Mouse (Mus musculus) spleen, postnatal 14 days (tissue): ENCODE results near the gene Emc6.

Source experiments
- DNase-seq, 2 experiments: peaks; one replicate each; pipeline ENCODE4 v3.0.0; 2021 to 2022; ENCODE audit warnings: low spot score in 2 of 2

Emc6 gene

GRCm38 (mm10) chr11:73176186-73176585 is 651 bp downstream of the Emc6 start:
- no peak for DNase-seq

DNA sequence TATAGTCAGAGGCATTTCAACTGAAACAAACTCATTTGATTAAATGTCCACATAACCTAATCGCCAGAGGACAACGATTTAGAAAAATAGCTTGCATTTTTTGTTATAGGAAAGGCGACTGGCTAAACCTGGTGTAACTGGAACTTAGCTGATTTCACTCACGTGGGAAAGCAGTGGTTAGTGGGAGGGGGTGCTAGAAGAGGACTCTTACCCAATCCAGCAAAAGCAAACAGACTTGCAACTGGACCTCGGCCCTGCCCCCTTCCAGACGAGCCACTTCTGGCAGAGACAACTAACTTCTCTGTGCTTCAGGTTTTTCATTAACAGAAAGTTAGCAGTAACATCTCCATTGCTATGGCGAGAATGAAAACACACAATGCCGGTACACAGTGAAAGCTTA is 1.2 kb downstream of the Emc6 start:
- no peak for DNase-seq

DNA sequence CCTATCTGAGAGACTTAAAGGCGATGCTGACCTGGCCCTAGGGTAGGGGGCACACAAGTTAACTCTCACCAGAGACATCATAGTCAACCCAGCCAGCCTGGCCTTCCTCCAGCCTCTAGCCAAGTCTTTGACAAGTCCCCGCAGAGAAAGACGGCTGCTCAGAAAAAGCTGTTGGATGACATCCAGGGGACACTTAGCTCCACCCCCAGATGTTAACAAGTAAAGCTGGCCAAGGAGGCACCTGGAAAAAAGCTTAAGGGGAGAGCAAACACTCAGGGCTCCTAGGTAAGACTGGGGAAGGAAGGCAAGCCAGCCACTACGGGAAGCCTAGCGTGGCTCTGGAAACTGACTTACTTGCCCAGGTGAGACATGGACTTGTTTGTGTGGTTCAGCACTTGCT is 4.7 kb downstream of the Emc6 start:
- no peak for DNase-seq

- DNase-seq, result peak in 1 of 2 experiments; percentile 53
Measured at GRCm38 (mm10) chr11:73169231-73169630, 7.6 kb downstream of the Emc6 start.

GRCm38 (mm10) chr11:73168576-73168975 is 8.3 kb downstream of the Emc6 start:
- no peak for DNase-seq

DNA sequence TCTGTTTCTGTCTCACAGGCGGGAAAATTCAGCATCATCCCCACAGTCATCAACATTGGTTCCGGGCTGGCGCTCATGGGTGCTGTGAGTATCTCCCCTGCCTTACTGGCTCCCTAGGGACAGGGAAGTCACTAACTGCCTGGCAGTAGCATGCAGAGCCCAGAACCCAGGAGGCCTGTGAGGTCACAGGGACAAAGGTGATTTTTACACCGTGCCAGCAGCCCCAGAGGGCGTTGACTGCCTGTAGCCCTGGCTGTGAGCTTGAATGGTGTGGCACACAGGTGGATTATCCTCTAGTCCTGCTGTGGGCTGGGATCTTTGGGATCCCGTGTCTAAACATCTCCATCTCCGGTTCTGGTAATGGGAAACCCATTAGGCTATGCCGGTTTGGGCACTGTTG is 8.8 kb downstream of the Emc6 start:
- DNase-seq, result no peak

- DNase-seq, result no peak
Measured at GRCm38 (mm10) chr11:73162284-73162683, 14.6 kb downstream of the Emc6 start.

DNA sequence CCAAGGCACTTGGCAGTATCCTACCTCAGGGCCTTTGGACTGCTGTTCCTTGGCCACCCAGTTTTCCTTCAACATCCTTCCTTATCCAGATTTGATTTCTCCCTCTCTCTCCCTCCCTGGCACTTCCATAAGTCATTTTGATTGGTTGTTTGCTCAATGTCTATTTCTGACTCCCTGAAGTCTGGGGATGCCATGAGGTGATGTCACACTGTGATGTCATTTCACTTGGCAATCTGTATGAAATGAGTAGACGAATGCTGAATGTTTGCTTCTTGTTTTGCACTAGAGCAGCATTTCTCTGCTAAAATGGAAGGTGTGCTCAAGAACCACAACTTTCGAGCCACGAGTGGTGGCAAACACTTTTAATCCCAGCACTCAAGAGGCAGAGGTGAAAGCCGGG is 15.2 kb downstream of the Emc6 start:
- DNase-seq, result no peak

DNA sequence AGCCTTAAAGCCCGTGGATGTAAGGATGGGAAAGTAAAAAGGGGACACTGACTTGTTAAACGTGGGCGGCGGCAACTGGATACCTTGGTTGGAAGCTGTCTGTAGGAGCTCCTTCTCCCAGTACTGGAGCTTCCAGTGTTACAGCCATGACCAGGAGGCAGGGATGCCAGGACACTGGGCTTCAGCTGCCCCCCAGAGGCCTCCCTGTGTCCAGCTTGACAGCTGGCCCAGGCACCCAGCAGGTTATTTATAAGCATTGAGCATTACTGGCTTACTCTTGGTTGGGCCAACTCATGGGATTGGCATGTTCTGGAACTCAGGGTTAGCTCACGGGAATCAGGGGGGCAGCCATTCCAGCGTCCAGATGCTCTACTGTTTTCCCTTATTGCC is 16.0 kb downstream of the Emc6 start:
- no peak for DNase-seq

DNA sequence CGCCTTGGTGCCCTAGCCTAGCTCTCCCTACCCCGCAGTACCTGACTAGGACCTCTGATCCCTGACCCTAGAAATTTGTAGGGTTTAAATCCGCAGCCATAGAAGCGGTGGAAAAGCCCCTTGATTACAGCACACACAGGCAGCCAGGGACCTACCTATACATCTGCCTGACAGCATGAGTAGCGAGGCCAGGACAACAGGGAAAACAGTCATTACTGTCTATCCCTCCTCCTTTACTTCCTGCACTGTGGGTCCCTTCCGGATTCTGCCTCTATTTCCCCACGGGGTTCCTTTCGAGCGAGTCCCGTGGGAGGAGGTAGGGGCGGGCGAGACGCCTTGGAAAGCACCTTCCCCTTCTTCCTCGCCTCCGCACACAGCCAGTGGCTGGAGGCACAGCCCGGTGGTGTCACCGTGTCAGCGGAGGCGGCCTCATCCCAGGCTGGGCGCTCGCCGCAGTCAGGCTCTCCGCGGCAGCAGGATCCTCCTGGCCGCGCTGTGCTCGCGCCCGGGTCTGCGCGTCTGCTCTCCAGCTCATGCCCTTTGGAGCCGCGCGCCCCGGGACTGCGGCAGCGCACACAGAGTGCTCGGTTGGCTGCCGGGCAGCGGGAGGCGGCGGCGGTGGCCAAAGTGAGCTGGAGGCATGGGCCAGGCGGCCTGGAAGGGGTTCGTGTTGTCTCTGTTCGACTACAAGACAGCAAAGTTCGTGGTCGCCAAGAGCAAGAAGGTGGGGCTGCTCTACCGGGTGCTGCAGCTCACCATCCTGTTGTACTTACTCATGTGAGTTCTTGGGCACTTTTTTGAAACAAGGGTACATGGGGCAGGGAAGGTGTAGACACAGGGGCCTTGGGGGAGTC is 16.7 kb downstream of the Emc6 start, which contains the start of gene P2rx5:
P2rx5 (plus strand) TSS at position 465 of the 854 bp plus-strand sequence.
- DNase-seq, result no peak

- no peak for DNase-seq
Measured at GRCm38 (mm10) chr11:73155071-73155470, 21.8 kb downstream of the Emc6 start.

- no peak for DNase-seq
Measured at GRCm38 (mm10) chr11:73148209-73148608, 28.6 kb downstream of the Emc6 start.

DNA sequence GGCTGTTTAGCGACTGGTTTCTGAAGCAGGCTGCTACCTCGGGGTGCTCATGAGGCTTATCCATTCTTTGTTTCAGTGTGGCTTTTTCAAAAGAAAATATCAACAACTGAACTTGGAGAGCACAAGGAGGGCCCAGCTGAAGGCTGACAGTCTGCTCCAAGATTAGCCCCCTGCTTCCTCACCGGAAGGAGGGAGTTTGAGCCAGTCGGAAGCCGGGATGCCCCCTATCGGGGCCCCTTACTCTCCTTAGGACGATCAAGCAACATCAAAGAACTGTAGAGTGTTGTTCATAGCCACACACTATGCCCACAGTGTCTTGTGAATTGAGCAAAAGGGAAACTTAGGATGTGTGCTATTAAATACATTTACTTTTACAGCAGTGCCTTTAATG is 29.9 kb downstream of the Emc6 start:
- DNase-seq, result no peak

- DNase-seq, result no peak
Measured at GRCm38 (mm10) chr11:73146026-73146974, 30.5 kb downstream of the Emc6 start.

GRCm38 (mm10) chr11:73144261-73144681 is 32.6 kb downstream of the Emc6 start:
- no peak for DNase-seq

GRCm38 (mm10) chr11:73137591-73138501 is 39.0 kb downstream of the Emc6 start, which contains the start of gene Haspin:
Haspin (minus strand) TSS chr11:73138294.
- peak; percentile 87 to 93 for DNase-seq

- peak in 1 of 2 experiments; percentile 7 for DNase-seq
Measured at GRCm38 (mm10) chr11:73137116-73137515, 39.7 kb downstream of the Emc6 start.

DNA sequence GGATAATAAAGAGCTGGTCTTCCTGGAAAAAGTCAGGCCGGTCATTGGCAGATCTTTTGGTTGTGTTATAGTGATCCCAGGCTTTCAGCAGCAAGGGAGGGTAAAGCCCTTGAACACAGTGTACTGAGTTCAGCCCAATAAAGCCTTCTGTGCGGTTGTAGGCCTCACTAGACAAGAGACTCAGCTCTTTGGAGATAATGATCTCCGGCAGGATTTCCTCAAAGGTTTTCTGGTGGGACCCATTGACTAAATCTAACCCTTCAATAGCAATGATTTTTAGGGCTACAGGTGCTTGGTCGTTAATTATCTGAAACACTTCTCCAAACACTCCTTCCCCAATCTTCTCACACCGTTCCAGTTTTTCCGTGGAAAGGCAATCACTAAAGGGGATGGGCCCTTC is 40.2 kb downstream of the Emc6 start:
- no peak for DNase-seq

GRCm38 (mm10) chr11:73134222-73134621 is 42.6 kb downstream of the Emc6 start:
- DNase-seq, result no peak

GRCm38 (mm10) chr11:73132999-73133398 is 43.8 kb downstream of the Emc6 start:
- DNase-seq, result no peak

DNA sequence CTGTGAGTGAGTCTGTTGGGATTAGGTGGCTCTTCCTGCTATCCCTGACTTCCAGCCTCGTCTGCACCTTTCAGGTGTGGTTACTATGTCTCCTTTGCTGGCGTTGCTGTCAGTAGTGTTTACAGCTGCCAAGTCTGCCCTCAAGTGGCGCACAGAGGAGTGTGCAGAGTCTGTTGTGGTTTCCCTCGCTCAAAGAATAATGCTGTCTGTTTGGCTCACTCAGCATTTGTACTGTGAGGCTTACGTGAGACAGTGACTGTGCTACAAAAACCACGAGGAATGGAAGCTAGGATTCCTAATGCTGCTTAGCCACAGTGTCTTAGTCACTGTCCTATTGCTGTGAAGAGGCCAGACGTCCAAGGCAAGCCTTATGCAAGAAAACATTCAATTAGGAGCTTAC is 45.8 kb downstream of the Emc6 start:
- no peak for DNase-seq
